Mouse (Mus musculus) spleen, postnatal 10 days (tissue): ENCODE data around the gene Lpcat1.
A peak's percentile ranks its signal among the peaks of the same experiment; 100 is the strongest.

Experiments
- DNase-seq, 2 experiments: peaks; one replicate each; pipeline ENCODE4 v3.0.0; 2021 to 2022; ENCODE audit warnings: low spot score in 2 of 2

Lpcat1 gene

GRCm38 (mm10) chr13:73476259-73476658 lies 9.3 kb downstream of the Lpcat1 start:
- DNase-seq: peak in 1 of 2 experiments; percentile 40

GRCm38 (mm10) chr13:73476796-73477195 lies 9.8 kb downstream of the Lpcat1 start:
- DNase-seq: no peak

- DNase-seq: peak in 1 of 2 experiments; percentile 30
Observed at GRCm38 (mm10) chr13:73477841-73478240, 10.8 kb downstream of the Lpcat1 start.

- DNase-seq: no peak
Observed at GRCm38 (mm10) chr13:73482476-73482875, 15.5 kb downstream of the Lpcat1 start.

GRCm38 (mm10) chr13:73483331-73483730 lies 16.3 kb downstream of the Lpcat1 start:
- peak in 1 of 2 experiments; percentile 7 for DNase-seq

GRCm38 (mm10) chr13:73484171-73484570 lies 17.2 kb downstream of the Lpcat1 start:
- DNase-seq: no peak

GRCm38 (mm10) chr13:73488105-73488504 lies 21.1 kb downstream of the Lpcat1 start:
- no peak for DNase-seq

- no peak for DNase-seq
Observed at GRCm38 (mm10) chr13:73488707-73489106, 21.7 kb downstream of the Lpcat1 start.

GRCm38 (mm10) chr13:73489986-73490385 lies 23.0 kb downstream of the Lpcat1 start:
- no peak for DNase-seq

GRCm38 (mm10) chr13:73490564-73491170 lies 23.7 kb downstream of the Lpcat1 start:
- no peak for DNase-seq

GRCm38 (mm10) chr13:73493183-73493582 lies 26.2 kb downstream of the Lpcat1 start:
- no peak for DNase-seq

GRCm38 (mm10) chr13:73494528-73494927 lies 27.5 kb downstream of the Lpcat1 start:
- DNase-seq: no peak

GRCm38 (mm10) chr13:73496137-73496536 lies 29.1 kb downstream of the Lpcat1 start:
- DNase-seq: no peak

- peak; percentile 41 to 61 for DNase-seq
Observed at GRCm38 (mm10) chr13:73499893-73500604, 33.1 kb downstream of the Lpcat1 start.

GRCm38 (mm10) chr13:73502719-73503118 lies 35.7 kb downstream of the Lpcat1 start:
- peak in 1 of 2 experiments; percentile 71 for DNase-seq

GRCm38 (mm10) chr13:73505686-73506467 lies 38.9 kb downstream of the Lpcat1 start:
- DNase-seq: peak; percentile 79 to 90

GRCm38 (mm10) chr13:73508817-73509550 lies 42.0 kb downstream of the Lpcat1 start:
- DNase-seq: no peak

GRCm38 (mm10) chr13:73509869-73510268 lies 42.9 kb downstream of the Lpcat1 start:
- DNase-seq: no peak

- peak; percentile 62 to 78 for DNase-seq
Observed at GRCm38 (mm10) chr13:73512776-73513673, 46.0 kb downstream of the Lpcat1 start.

GRCm38 (mm10) chr13:73516886-73517285 lies 49.9 kb downstream of the Lpcat1 start:
- DNase-seq: no peak

GRCm38 (mm10) chr13:73533716-73534115 lies 66.7 kb downstream of the Lpcat1 start:
- no peak for DNase-seq
